Mouse (Mus musculus) ovary, postnatal 14 days (tissue): ENCODE measurements at regions not wholly inside any gene's neighbourhood (a gene's known extent, or its start where the extent isn't known, plus 50 kb on each side); places are given as distances from the start of the nearest gene placed in this dataset.
A peak's percentile ranks its signal among the peaks of the same experiment; 100 is the strongest.

Experiments used
- DNase-seq: peaks from one replicate; pipeline ENCODE4 v3.0.0; 2022; ENCODE audit warnings: low spot score

GRCm38 (mm10) chr5:95864252-95864651, 88.5 kb downstream of the E330014E10Rik start:
- DNase-seq = no peak

- DNase-seq = no peak
Measured at GRCm38 (mm10) chr5:95864725-95865492, 89.1 kb downstream of the E330014E10Rik start.

DNA sequence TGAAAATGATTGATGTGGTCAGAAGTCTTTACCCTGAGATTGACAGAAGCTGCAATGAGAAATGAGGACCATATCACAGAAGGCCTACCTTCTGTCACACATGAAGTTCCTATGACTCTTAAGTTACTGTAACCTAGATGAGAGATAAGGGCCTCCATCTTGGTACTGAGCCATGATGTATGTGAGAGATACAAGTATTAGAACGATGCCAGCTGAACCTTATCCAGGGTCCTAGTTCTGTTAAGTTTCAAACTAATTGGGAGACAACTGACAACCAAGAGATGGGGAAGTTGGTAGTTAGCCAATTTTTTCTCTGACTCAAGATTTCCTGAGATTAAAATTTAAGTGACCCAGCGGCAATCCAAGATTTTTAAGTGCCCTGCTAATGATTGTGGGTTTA, 89.7 kb downstream of the E330014E10Rik start:
- DNase-seq = no peak

DNA sequence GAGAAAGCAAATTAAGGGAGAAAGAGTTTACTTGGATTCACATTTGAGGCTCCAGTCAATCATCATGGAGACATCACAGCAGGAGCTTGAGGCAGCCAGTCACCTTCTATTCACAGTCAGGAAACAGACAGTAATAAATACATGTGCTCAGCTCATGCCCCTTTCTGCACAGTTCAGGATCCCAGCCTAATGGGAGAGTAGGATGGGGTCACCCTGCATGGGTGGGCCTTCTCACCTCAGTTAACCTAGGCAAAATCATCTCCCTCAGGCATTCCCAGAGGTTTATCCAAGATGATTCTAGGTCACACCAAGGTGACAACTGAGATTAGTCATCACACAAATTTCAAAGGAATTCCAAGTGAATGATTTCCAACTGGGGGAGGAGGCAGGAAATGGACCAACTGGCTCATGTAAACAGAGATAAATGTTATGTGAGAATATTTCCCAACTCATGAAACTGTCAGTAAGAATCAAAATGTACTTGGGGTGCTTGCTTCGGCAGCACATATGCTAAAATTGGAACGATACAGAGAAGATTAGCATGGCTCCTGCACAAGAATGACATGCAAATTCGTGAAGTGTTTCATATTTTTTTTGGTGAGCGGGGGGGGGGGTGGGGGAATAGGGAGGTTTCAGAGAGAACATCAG, 89.8 kb upstream of the Cxcl13 start:
- DNase-seq = no peak

DNA sequence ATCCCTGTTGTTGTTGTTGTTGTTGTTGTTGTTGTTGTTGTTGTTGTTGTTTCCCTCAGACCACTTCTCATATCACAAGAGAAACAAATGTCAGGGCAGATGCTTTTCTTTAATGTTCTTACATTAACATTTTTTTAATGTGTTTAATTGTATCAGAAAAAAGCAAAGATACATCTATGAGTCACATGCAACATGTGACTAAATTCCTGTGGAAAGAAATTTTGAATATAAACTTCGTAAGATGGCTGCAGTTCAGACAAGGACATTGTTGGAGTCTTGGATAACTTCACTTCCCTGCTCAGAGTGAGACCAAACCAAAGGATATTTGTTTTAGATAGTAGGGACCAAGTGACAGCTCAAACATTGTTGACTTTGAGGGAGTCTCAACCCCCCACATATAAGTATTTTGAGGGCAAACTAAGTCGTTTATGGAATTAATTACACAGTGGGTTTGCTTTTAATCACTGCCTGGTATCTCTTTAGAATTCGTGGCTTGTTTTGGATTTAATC, 86.4 kb upstream of the Cxcl13 start:
- DNase-seq = no peak

- DNase-seq = no peak
Measured at GRCm38 (mm10) chr5:95874969-95875368, 81.8 kb upstream of the Cxcl13 start.

GRCm38 (mm10) chr5:95880914-95881313, 75.8 kb upstream of the Cxcl13 start:
- peak; percentile 49 for DNase-seq
